Mouse (Mus musculus): ENCODE data around the gene Igsf21. TPM values are rescaled to one million over a fixed set of nuclear protein-coding genes. Genes with fewer than 3 reads are reported as not detected.

Igsf21 gene
- not detected in 2 replicates for total RNA-seq (2015)
- not detected in 2 replicates for total RNA-seq (2017)

DNA sequence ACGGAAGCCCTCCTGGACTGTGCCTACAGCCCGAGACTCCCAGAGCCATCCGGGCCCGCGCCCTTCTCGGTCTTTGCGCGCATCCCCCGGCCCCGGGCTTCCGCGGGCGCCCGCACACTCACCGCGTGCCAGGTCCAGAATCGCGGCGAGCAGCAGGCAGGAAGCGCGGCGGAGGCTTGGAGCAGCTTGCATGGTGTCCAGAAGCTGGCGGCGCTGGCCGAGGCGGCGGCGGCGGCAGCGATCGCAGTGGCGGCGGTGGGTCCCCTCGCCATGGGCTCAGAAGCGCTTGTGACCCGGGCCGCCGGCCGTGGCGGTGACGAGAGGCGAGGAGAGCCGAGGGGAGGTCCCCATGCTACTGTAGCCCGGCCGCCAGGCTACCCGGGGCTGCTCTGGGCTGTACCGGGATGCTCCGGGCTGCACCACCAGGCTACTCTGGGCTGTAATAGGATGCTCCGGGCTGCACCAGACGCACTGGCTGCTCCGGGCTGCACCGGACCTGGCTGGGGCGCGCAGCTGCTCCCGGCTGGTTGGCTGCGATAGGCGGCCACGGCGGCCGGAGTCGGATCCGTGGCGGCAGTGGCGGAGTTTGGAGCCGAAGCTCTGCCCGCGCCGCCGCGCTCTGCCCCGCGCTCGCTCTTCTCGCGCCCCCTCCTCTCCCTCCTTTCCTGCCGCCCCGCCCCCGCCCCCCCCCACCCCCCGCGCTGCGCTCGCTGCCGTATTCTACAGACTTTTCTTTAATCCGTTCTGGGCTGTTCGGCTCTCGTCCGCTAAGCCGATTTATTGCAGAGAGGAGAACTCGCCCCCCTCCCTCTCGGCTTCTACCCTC lies at the start of gene Igsf21:
TSS of gene Igsf21 (minus strand) at position 605 of the 826 bp plus-strand sequence.
- ATAC-seq (ENCODE audit: poor library complexity, severe bottlenecking), result no peak

DNA sequence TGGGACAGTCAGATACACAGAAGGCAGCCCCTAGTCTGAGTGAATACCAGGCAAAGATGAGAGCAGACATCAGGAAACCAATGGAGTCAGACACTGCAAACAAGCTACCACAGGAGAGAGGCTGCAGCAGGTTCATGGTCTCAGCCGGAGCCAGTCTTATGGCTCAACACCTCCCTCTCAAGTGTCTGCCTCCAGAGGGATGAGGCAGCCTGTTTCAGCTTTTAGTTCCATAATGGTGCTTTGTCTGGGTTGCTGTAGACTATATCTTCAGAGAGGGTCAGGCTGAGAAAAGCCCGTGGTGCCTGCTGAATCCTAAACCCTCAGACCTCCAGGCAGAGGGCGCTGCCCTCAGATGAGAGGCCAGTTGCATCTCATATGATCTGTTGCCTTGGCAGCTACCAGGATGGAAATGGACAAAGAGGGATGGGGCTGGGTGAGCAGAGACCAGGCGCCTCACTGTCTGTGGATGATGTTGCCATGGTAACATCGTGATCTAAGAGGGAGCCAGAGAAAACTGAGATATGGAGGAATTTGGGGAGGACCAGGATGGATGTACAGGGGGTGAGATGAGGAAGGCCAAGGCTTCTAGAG lies 39.2 kb upstream of the Igsf21 start:
- ATAC-seq (ENCODE audit: poor library complexity, severe bottlenecking), result no peak

DNA sequence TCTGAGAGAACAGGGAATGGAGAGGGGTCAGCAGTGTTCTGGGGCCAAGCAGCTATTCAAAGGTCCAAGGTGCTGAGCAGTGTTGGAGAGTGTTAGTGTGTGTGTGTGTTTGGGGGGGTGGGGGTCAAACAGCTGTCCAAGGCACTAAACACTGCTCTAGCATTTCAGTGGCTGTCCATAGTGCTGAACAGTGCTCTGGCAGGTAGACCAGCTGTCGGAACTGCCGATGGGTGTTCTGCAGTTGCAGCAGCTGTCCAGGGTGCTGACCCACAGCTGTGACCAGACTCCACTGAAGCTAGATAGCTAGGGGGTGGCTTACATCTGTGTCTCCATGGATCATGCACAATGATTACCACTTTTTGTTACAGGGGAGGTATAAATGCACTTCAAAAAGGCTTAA lies 36.8 kb upstream of the Igsf21 start:
- ATAC-seq (ENCODE audit: poor library complexity, severe bottlenecking), result no peak

DNA sequence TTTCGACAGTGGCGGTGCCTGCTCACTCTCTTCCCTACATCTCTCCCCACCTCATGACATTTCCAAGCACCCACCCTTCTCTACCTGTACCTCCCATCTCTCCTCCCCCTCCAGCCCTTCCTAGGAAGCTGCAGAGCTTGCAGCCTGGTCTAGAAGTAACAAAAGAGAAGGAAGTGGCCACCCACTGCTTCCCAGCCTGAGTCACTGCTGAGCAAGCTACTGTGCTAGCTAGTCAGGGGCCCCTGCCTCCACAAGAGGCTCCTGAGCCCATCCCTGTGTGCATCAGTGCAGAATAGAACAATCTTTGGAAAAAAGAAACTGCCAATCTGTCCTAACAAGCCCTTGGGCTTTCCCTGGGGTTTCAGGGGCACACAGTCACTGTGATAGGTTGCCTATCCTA lies 31.7 kb upstream of the Igsf21 start:
- no peak for ATAC-seq (ENCODE audit: poor library complexity, severe bottlenecking)

DNA sequence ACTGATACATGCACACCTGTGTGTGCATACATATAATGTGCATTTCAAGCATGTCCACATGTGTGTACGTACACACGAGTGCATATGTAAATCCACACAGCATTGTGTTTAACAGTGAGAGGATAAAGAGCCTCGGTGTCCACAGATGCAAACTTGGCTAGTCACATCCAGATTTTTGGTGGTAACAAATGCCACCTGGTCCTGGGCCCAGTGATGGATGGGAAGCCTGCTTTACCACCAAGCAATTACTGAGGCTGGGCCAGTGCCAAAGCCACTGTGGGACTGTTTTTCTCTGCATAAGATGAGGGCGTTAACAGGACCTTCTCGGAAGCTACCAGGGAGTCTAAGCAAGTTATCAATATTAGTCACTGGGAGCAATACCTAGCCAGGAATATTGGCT lies 25.3 kb upstream of the Igsf21 start:
- ATAC-seq (ENCODE audit: poor library complexity, severe bottlenecking), result no peak

DNA sequence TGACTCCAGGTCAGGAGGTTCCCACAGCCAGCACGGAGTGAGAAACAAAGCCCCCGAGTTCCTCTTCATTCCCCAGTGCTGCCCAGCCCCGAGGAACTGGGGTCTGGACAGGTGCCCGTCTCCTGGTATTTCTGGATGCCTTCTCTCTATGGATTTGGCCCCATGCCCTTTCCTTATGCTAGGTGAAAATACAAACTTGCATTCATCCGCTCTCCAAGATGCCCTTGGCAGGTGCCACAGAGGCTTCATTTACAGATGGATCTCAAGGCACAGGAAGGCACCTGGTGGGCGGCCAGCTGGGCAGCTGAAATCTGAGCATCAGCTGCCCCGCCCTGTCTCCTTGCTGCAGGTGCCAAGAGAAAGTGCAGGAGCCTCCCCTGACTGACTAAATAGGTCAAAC lies 23.9 kb upstream of the Igsf21 start:
- no peak for ATAC-seq (ENCODE audit: poor library complexity, severe bottlenecking)

DNA sequence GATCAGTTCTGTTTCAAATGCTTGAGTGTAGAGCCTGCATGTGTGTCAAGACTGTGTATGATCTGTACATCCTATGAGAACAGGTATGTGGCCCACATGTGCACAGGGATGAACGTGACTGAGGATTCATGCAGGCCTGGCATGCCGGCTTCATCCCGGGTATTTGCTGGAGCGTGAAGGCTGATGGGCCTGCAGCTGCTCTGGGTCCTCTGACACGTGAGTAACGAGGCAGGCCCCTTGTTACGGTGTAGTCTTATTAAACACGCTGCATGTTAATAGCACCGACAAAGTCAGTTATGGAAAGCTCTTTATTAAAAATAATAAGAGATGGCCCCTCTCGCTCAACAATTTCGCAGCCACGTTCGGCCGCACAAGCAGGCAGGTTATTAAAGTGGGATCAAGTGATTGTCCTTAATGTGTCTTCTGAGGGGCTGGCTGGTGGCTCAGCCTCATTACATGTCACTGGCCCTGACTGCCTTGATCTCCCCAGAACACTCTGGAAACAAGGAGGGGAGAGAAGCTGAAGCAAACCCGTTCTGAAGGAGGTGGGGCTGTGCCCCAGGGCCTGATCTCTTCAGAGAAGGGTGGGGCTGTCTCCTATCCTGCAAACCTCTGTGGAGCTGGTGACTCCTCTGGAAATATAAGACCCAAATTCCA lies 22.7 kb upstream of the Igsf21 start:
- no peak for ATAC-seq (ENCODE audit: poor library complexity, severe bottlenecking)

DNA sequence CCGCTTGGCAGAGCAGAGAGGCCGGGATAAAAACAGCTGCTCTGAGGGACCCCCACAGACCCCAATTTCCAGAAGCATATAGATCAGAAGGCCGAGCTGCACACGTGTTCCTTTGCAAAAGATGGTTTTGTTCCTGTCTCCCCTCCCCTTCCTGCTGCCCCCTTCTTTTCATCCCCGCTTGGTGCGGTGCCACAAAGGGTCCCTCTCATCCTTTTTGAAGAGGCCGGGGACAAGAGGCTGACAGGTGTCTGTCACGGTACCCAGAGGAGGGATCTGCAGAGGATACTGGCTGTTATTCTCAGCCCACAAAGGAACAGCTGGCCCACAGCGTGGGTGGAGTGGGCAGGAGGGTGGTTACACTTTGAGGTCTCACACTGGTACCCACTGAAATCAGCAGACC lies 21.3 kb upstream of the Igsf21 start:
- ATAC-seq (ENCODE audit: poor library complexity, severe bottlenecking), result no peak

DNA sequence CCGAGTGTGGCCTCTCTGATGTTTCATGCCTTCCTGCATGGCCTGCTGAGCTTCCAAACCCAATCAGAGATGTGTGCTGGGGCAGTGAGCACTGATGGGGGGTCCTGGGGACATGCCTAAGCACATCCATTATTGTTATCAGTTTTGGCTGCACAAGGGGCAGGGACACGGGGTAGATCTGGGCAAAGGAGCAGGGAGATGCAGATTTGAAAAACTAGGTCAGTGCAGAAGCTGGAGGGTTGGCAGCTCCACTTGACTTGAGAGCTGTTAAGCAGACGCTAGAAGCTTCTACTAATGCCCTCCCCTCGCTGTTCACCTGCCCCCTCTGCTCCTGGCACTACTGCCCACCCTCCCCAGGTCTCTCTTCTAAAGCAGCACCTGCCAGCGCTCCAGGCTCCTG lies 20.5 kb upstream of the Igsf21 start:
- no peak for ATAC-seq (ENCODE audit: poor library complexity, severe bottlenecking)

DNA sequence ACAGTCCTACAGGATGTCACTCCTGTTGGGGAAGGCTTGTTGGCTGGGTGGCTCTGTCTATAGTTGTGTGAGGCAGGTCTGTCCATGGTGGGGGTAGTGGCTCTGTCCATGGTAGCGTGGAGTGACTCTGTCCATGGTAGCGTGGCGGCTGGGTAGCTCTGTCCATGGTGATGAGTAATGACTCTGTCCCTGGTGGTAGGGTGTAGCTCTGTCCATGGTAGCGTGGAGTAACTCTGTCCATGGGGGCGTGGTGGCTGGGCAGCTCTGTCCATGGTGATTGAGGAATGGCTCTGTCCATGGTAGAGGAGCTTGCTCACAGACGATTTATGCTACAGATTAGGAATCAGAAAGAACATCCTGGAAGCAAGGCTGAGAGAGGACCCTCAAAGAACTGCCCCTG lies 12.4 kb upstream of the Igsf21 start:
- no peak for ATAC-seq (ENCODE audit: poor library complexity, severe bottlenecking)

DNA sequence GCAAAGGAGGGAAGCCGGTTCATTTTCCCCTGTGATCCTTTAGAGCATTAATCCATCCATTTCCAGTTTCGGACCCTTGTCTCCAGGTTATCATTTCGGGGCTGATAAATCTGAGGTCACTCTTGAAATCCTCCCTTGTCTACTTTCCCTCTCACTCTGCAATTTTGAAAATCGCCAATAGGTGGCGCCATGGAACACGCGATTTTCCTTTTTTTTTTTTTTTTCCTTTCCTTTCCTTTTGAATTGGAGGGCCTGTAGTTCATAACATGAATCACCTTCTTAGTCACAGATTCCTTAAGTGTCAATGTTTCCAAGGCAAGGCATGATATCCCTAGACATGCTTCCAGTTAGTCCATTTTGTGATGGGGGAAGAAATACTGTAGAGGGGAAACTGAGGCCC lies 5.8 kb upstream of the Igsf21 start:
- no peak for ATAC-seq (ENCODE audit: poor library complexity, severe bottlenecking)

DNA sequence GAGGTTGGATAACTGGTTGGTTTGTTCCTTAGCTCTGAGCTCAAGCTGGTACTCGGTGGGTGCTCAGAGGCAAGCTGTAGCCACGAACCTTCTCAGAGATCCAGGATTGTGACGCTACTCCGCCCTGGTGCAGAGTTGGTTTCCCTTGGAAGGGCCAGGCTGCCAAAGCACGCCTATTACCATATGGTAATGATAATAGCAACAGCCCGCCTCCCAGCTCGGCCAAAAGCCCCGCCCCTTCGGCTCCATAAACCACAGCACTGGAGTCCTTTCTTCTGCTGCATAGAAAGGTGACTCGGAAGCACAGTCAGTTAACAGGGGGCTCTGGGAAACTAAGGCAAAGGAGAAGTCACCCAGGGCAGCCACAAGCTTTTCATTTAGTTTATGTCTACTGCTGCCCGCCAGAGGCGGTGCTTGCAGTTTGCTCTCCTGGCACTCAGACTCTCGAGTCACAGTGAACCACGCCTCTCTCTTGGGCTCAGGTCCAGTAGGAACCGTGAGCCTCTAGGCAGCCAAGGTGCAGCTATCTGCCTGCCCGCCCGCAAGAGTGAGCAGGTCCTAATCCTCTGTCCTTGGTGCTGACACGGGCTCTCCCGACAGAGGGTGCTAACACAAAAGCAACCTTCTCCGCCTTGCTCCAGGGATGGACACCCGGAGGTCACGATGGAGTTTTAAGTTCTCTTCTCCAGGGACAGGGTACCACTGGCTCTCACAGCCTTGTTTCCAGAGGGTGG lies 2.6 kb upstream of the Igsf21 start:
- no peak for ATAC-seq (ENCODE audit: poor library complexity, severe bottlenecking)

DNA sequence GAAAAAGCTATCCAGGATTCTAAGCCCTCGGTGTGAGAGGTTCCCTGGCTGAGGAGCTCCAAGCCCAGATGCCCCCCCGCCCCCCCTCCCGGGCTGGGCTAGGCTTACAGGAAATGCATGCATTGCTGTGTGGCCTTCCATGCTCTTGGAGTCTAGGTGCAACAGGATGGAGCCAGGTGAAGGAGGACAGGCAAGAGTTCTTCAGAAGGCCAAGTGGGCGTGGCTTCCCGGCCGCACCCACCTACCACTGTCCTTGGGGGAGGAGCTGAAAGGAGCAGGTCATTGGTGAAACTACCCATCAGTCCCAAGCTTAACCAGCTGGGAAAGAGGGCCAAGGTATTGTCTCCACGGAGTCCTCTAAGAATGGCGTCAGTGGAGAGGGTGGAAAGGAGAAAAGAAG lies 1.8 kb upstream of the Igsf21 start:
- ATAC-seq (ENCODE audit: poor library complexity, severe bottlenecking), result no peak

DNA sequence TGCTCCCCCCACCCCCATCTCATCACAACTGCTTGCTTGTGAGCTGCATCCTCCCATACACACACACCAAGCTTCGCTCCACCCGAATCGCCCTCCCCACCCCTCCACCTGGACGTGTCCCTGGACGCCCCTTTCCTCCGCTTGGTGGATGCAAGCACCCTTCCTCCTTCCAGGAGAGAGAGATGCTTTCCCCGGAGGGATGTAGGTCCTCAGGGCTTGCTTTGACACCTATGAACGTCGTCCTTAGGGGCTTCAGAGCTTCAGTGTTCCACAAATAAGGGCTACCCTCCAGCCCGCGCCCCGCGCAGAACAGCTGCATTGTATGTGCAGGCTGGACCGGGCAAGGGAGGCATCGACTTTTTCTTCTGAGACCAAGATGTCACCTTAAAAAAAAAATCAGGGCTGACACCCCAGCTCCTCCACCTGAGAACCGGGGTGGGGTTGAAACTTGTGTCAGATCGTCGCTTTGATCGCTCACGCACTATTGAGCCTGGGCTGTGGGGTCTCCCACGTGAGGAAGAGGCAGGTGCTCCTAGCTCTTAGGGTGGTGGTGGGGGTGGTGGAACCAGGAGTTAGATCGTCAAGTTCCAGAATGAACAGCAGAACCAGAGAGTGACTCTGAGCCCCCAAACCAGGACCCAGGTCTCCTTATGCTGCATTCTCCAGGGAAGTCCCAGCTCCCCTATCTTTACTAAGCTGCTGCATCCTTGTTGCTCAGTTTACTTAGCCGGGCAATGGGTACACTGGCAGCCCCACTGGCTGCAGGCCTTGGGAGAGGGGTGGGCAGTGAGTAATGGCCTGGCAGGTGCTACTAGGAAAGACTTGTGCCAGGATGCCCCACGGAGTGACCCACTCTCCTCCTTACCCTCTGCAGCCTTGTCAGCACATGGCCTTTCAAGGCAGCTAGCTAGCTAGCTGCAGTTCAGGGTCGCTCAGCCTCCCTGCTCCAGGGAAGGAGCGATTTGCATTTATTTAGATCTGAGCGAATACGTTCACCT lies 721 bp upstream of the Igsf21 start:
- ATAC-seq (ENCODE audit: poor library complexity, severe bottlenecking), result no peak

DNA sequence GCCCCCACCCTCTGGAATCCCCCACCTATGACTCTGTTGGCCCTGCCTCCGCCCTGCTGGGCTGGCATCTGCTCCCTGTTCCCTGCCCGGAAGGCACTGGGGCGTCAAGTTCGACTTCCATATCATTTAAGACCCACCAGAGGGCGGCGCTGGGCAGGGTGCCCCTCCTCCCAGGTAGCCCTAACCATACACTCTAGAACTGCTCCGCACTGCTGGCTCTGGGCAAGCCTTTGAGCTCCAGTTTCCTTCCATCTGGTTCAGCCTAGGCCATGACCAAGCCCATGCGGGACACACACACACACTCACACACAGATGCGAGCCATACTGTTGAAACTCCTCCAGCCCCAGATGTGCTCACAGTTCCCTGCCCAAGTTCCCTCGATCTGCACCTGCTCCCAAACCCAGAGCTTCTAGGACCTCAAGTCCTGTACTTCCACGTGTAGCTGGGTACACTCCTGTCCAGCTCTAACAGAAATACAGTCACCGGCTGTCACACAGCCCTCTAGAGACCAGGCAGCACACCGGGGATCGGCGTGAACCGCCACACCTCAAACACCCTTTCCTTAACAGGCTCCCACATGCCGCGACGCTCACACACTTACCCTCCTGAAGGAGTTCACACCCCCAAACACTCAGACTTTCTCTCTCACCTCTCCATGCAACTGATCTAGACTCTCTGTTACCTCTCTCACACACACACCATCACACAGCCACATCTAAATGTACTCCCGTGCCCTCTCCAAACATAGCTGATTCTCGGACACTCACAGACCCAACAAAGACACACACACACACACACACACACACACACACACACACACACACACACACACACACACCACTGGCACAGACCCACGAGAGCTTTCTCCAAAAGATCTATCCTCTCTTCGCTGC lies 1.1 kb downstream of the Igsf21 start:
- ATAC-seq (ENCODE audit: poor library complexity, severe bottlenecking), result no peak

DNA sequence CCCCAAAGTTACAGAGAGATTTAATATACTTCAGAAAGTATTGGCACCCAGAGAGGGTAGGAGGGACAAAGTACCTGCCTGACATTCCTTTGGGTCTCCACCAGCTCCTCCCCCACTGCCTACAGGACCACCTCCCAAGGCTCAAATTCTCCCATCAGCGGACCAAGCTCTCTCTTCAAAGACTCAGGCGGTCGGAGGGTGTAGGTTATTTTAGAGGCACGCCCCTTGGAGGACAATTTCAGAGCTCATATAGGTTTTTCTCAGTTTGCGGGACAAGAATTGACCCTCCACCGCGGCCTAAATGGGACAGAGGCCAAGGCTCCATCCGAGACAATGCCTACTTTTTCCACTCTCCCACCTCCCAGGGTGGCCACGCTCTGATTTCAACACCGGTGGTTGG lies 1.7 kb downstream of the Igsf21 start:
- no peak for ATAC-seq (ENCODE audit: poor library complexity, severe bottlenecking)

DNA sequence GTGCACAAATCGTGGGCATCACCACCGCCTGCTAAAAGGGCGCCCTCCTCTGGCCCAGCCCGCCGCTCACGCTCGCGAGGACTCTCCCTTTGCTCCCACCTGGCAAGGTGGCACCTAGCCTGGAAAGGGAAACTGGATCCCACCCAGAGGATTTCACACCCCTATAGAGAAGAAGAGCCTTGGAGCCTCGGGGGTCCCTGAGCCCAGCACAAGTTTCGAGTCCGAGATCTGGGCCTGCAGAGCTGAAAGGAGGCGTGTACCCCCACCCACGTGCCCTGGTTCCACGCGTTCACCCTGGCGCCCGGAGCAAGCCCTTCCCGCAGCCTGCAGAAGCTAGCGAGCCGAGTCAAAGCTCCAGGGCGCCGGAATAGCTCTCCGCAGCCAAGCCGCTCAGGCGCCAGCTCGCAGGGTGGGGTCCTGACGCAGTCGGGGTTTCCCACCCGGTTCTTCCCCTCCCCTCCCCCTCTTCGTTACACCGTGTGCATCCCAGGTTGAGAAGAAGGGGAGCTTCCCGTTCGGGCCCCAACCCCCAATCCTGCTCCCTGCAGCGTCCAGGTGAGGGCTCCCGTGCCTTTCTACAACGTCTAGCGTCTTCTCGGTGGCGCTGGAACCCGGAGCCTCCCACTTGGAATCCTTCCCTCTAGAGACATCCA lies 2.3 kb downstream of the Igsf21 start:
- no peak for ATAC-seq (ENCODE audit: poor library complexity, severe bottlenecking)

DNA sequence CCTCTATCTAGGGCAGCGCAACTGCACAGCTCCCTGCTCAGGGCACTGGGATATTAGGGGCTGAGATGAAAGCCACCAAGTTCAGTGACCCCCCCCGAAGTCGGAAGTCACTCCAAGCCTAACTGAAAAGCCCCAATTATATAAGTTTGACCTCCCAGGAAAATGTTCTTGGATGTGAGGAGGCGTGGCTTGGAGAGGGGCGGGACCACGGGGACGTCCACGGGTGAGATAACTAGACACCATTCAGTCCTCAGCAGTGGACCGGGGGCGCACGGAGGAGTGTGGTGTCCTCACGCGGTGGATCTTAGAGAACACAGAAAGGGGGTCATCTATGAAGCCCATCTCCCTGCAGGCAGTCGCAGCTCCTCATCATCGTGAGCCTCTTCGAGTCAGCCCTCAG lies 3.4 kb downstream of the Igsf21 start:
- ATAC-seq (ENCODE audit: poor library complexity, severe bottlenecking), result no peak

DNA sequence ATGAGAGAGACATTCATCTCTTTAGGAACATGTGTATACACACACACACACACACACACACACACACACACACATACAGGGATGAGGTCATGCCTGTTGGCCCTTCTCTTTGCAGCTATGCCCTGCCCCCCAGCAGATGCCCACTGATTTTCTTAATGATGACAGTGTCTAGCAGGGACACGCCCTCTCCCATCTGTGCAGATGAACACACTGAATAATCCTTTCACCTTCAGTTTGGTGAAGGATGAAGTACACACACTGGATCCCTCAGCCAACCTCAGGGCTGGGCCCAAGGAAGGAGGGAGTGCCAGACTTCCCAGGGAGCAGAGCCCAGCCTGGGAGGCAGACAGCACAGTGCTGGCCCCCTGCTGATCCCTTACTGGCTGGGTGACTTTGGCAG lies 4.3 kb downstream of the Igsf21 start:
- ATAC-seq (ENCODE audit: poor library complexity, severe bottlenecking), result no peak

All from megakaryocyte, adult 5-6 weeks (primary cell).